Mouse (Mus musculus) C2C12 (cell line): ENCODE data around the gene Gm12355.

Experiments used
- CEBPB ChIP-seq: IDR thresholded peaks from one replicate; pipeline ENCODE4 v1.6.1; 2011; ENCODE audit warnings: low read depth, mild to moderate bottlenecking, control low read depth, moderate library complexity
- CTCF ChIP-seq: IDR thresholded peaks from one replicate; pipeline ENCODE4 v1.5.1; 2011; ENCODE audit not compliant: control insufficient read depth, insufficient read depth, insufficient read length
- FOSL1 ChIP-seq: IDR thresholded peaks from one replicate; pipeline ENCODE4 v1.8.0; 2011; ENCODE audit warnings: mild to moderate bottlenecking, low read length; ENCODE audit not compliant: poor library complexity, insufficient read depth, severe bottlenecking
- MYOD1 ChIP-seq: IDR thresholded peaks from one replicate; pipeline ENCODE4 v1.6.1; 2011; ENCODE audit warnings: low read depth; ENCODE audit not compliant: control insufficient read depth, insufficient read length

DNA sequence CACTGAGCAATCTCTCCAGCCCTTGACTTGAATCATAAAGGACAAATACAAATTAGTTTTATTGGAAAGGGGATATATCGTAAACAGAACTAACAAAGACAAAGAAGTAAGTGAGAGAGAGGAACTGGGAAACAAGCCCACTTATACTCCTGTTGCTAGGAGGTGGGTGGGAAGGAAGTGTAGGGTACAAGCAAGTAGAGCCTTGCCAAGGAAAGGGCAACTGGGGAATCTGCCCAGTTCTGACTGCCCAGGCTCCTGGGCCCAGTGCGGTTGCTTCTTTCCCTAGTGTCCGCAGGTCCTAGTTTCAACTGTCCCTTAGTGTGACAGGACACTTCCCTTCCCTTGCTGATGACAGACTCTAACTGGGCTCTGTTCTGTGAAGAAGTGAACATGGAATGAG is 3.2 kb upstream of the Gm12355 start:
- TF ChIP-seq CTCF (no peak), MYOD1 (no peak), FOSL1 (no peak), CEBPB (no peak)
